Mouse (Mus musculus): Measurements from ENCODE around the gene Nhs. TPM values are rescaled to one million over a fixed set of nuclear protein-coding genes. Genes with fewer than 3 reads are reported as not detected.
A peak's percentile ranks its signal among the peaks of the same experiment; 100 is the strongest.

Gene Nhs
- total and polyA plus RNA-seq, 2 experiments, result 0.01 to 0.09 TPM

GRCm38 (mm10) chrX:161922655-161923054 lies 236.9 kb downstream of the Nhs start:
- no peaks in the 10 kb centered on the region for H3K36me3 ChIP-seq (ENCODE audit: control insufficient read depth, insufficient read depth, low read length)
- WGBS, result 84% methylated on average over 2 of the region's 2 CpGs
- H3K79me2 ChIP-seq (ENCODE audit: control insufficient read depth, insufficient read depth, low read length), result no peaks in the 10 kb centered on the region
- H3K4me3 ChIP-seq (ENCODE audit: insufficient read depth, low read depth, low read length), result no peak overlapping the region
- DNase-seq (ENCODE audit: extremely low read depth, low read depth, low spot score), result no peak
- H3K27ac ChIP-seq (replicated peaks; ENCODE audit: insufficient read depth, low read depth, low read length), result no peak overlapping the region
- H3K9ac ChIP-seq (ENCODE audit: low read depth, low read length), result no peak overlapping the region
- no peaks in the 10 kb centered on the region for H3K4me1 ChIP-seq (ENCODE audit: control insufficient read depth, insufficient read depth, low read length)
- H3K27me3 ChIP-seq (ENCODE audit: control insufficient read depth, insufficient read depth, low read length), result no peaks in the 10 kb centered on the region
- TF ChIP-seq CTCF (IDR thresholded peaks at IDR 0.05; ENCODE audit: low read depth, low read length) (no peak), POLR2A (IDR thresholded peaks at IDR 0.05; ENCODE audit: extremely low read depth, insufficient read depth, low read length) (no peak)

GRCm38 (mm10) chrX:161921581-161921980 lies 237.9 kb downstream of the Nhs start:
- no peaks in the 10 kb centered on the region for H3K79me2 ChIP-seq (ENCODE audit: control insufficient read depth, insufficient read depth, low read length)
- no peak overlapping the region for H3K27ac ChIP-seq (replicated peaks; ENCODE audit: insufficient read depth, low read depth, low read length)
- no peak overlapping the region for H3K9ac ChIP-seq (ENCODE audit: low read depth, low read length)
- H3K4me3 ChIP-seq (ENCODE audit: insufficient read depth, low read depth, low read length), result no peak overlapping the region
- H3K4me1 ChIP-seq (ENCODE audit: control insufficient read depth, insufficient read depth, low read length), result no peaks in the 10 kb centered on the region
- no peaks in the 10 kb centered on the region for H3K36me3 ChIP-seq (ENCODE audit: control insufficient read depth, insufficient read depth, low read length)
- WGBS, result 82% methylated on average over 1 of the region's 1 CpGs
- no peak for TF ChIP-seq POLR2A (IDR thresholded peaks at IDR 0.05; ENCODE audit: extremely low read depth, insufficient read depth, low read length)
- TF ChIP-seq CTCF (IDR thresholded peaks at IDR 0.05; ENCODE audit: low read depth, low read length), result no peak
- DNase-seq (ENCODE audit: extremely low read depth, low read depth, low spot score), result no peak
- H3K27me3 ChIP-seq (ENCODE audit: control insufficient read depth, insufficient read depth, low read length), result no peaks in the 10 kb centered on the region

- Histone ChIP-seq H3K79me2 (ENCODE audit: control insufficient read depth, insufficient read depth, low read length) (no peaks in the 10 kb centered on the region), H3K4me1 (ENCODE audit: control insufficient read depth, insufficient read depth, low read length) (0 out of 2 replicates have a peak, but pooled peaks cover 1% of the 10 kb centered on the region), H3K9ac (ENCODE audit: low read depth, low read length) (no peak overlapping the region), H3K4me3 (ENCODE audit: insufficient read depth, low read depth, low read length) (no peak overlapping the region), H3K27ac (replicated peaks; ENCODE audit: insufficient read depth, low read depth, low read length) (no peak overlapping the region), H3K36me3 (ENCODE audit: control insufficient read depth, insufficient read depth, low read length) (no peaks in the 10 kb centered on the region), H3K27me3 (ENCODE audit: control insufficient read depth, insufficient read depth, low read length) (peaks cover 5% of the 10 kb centered on the region)
- no peak for DNase-seq (ENCODE audit: extremely low read depth, low read depth, low spot score)
- WGBS, result 56% methylated on average over 4 of the region's 4 CpGs
- TF ChIP-seq POLR2A (IDR thresholded peaks at IDR 0.05; ENCODE audit: extremely low read depth, insufficient read depth, low read length), result no peak
- no peak for TF ChIP-seq CTCF (IDR thresholded peaks at IDR 0.05; ENCODE audit: low read depth, low read length)
Observed at GRCm38 (mm10) chrX:161909963-161910362, 249.6 kb downstream of the Nhs start.

GRCm38 (mm10) chrX:161908652-161909403 lies 250.7 kb downstream of the Nhs start:
- DNase-seq (ENCODE audit: extremely low read depth, low read depth, low spot score), result no peak
- Histone ChIP-seq H3K4me3 (ENCODE audit: insufficient read depth, low read depth, low read length) (peak overlapping the region; percentile 26; the same call in 1 of the 2 replicates), H3K79me2 (ENCODE audit: control insufficient read depth, insufficient read depth, low read length) (no peaks in the 10 kb centered on the region), H3K27ac (replicated peaks; ENCODE audit: insufficient read depth, low read depth, low read length) (no peak overlapping the region), H3K9ac (ENCODE audit: low read depth, low read length) (no peak overlapping the region), H3K27me3 (ENCODE audit: control insufficient read depth, insufficient read depth, low read length) (peaks cover 5% of the 10 kb centered on the region), H3K36me3 (ENCODE audit: control insufficient read depth, insufficient read depth, low read length) (no peaks in the 10 kb centered on the region), H3K4me1 (ENCODE audit: control insufficient read depth, insufficient read depth, low read length) (0 out of 2 replicates have a peak, but pooled peaks cover 1% of the 10 kb centered on the region)
- WGBS, result 3% methylated on average over 48 of the region's 48 CpGs
- TF ChIP-seq CTCF (IDR thresholded peaks at IDR 0.05; ENCODE audit: low read depth, low read length), result no peak
- TF ChIP-seq POLR2A (IDR thresholded peaks at IDR 0.05; ENCODE audit: extremely low read depth, insufficient read depth, low read length), result no peak

- H3K36me3 ChIP-seq (ENCODE audit: control insufficient read depth, insufficient read depth, low read length), result no peaks in the 10 kb centered on the region
- 0 out of 2 replicates have a peak, but pooled peaks cover 1% of the 10 kb centered on the region for H3K4me1 ChIP-seq (ENCODE audit: control insufficient read depth, insufficient read depth, low read length)
- no peak for TF ChIP-seq CTCF (IDR thresholded peaks at IDR 0.05; ENCODE audit: low read depth, low read length)
- no peak for TF ChIP-seq POLR2A (IDR thresholded peaks at IDR 0.05; ENCODE audit: extremely low read depth, insufficient read depth, low read length)
- WGBS, result 5% methylated on average over 39 of the region's 53 CpGs
- H3K4me3 ChIP-seq (ENCODE audit: insufficient read depth, low read depth, low read length), result no peak overlapping the region
- no peak overlapping the region for H3K27ac ChIP-seq (replicated peaks; ENCODE audit: insufficient read depth, low read depth, low read length)
- H3K9ac ChIP-seq (ENCODE audit: low read depth, low read length), result no peak overlapping the region
- H3K79me2 ChIP-seq (ENCODE audit: control insufficient read depth, insufficient read depth, low read length), result no peaks in the 10 kb centered on the region
- H3K27me3 ChIP-seq (ENCODE audit: control insufficient read depth, insufficient read depth, low read length), result peaks cover 5% of the 10 kb centered on the region
- no peak for DNase-seq (ENCODE audit: extremely low read depth, low read depth, low spot score)
Observed at GRCm38 (mm10) chrX:161907595-161908592, 251.6 kb downstream of the Nhs start.
